Mouse (Mus musculus) hindlimb bud, embryonic 11.5 days (tissue): Measurements from ENCODE around the gene Sgta.
A peak's percentile ranks its signal among the peaks of the same experiment; 100 is the strongest.

ENCODE experiments used
- DNase-seq: peaks from one replicate; pipeline ENCODE4 v3.0.0-alpha.2; 2012; ENCODE audit warnings: low read depth, low spot score; ENCODE audit errors: extremely low spot score

Gene Sgta

GRCm38 (mm10) chr10:81021547-81022110, 38.4 kb downstream of the Sgta start:
- no peak for DNase-seq

- DNase-seq = no peak
Observed at GRCm38 (mm10) chr10:81020207-81020606, 39.8 kb downstream of the Sgta start.

GRCm38 (mm10) chr10:81019687-81020086, 40.3 kb downstream of the Sgta start:
- no peak for DNase-seq

GRCm38 (mm10) chr10:81018326-81018725, 41.7 kb downstream of the Sgta start:
- DNase-seq = no peak

GRCm38 (mm10) chr10:81016645-81017044, 43.3 kb downstream of the Sgta start:
- peak; percentile 20 for DNase-seq

GRCm38 (mm10) chr10:81015666-81016065, 44.3 kb downstream of the Sgta start:
- DNase-seq = no peak

- peak; percentile 87 for DNase-seq
Observed at GRCm38 (mm10) chr10:81014393-81015384, 45.3 kb downstream of the Sgta start, which contains the start of gene Gng7. TSS of gene Gng7 (minus strand) at chr10:81014945.

- DNase-seq = no peak
Observed at GRCm38 (mm10) chr10:81010851-81011250, 49.1 kb downstream of the Sgta start.

GRCm38 (mm10) chr10:81007240-81007639, 52.7 kb downstream of the Sgta start:
- DNase-seq = no peak

GRCm38 (mm10) chr10:81006005-81006677, 53.8 kb downstream of the Sgta start:
- no peak for DNase-seq

- no peak for DNase-seq
Observed at GRCm38 (mm10) chr10:81001161-81001560, 58.8 kb downstream of the Sgta start.

- DNase-seq = no peak
Observed at GRCm38 (mm10) chr10:81000197-81001062, 59.6 kb downstream of the Sgta start.

- peak; percentile 85 for DNase-seq
Observed at GRCm38 (mm10) chr10:80999362-81000196, 60.4 kb downstream of the Sgta start.

GRCm38 (mm10) chr10:80998778-80999177, 61.2 kb downstream of the Sgta start:
- no peak for DNase-seq

- no peak for DNase-seq
Observed at GRCm38 (mm10) chr10:80998021-80998420, 62.0 kb downstream of the Sgta start.

GRCm38 (mm10) chr10:80997332-80997731, 62.6 kb downstream of the Sgta start:
- no peak for DNase-seq

- DNase-seq = no peak
Observed at GRCm38 (mm10) chr10:80996501-80996900, 63.5 kb downstream of the Sgta start.

- DNase-seq = peak; percentile 56
Observed at GRCm38 (mm10) chr10:80995091-80995632, 64.8 kb downstream of the Sgta start.

- DNase-seq = no peak
Observed at GRCm38 (mm10) chr10:80994621-80995020, 65.4 kb downstream of the Sgta start.
